Mouse (Mus musculus) lung, adult 2 months (tissue): ENCODE data around the gene Nexmif.

Source experiments
- CTCF ChIP-seq: fragments of 200-500 bp; IDR thresholded peaks from 2 replicates; pipeline ENCODE4 v1.5.1; 2011; ENCODE audit warnings: mild to moderate bottlenecking, low read length, control low read depth; ENCODE audit not compliant: insufficient read depth
- POLR2A ChIP-seq: fragments of 200-500 bp; IDR thresholded peaks from 2 replicates; pipeline ENCODE4 v1.6.1; 2011; ENCODE audit warnings: low read depth, mild to moderate bottlenecking, control low read depth, low read length, borderline replicate concordance; ENCODE audit errors: extremely low read depth

DNA sequence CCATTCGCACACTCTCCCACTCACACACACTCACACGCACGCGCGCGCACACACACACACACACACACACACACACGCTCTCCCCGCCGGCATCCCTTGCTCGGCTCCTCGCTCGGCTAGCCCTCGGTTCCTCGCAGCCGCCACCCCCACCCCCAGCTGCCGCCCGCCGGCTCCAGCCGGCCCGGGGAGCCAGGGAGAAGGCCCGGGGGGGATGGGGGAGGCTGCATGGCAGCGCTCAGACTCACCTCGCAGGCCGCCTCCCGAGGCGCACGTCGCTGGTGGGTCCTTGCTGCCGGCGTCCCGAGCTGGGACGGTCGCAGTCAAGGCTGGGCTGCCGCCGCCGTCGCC lies 623 bp downstream of the Nexmif start:
- TF ChIP-seq POLR2A (no peak), CTCF (no peak)
